Mouse (Mus musculus): ENCODE measurements around the gene Wnk4. TPM values are rescaled to one million over a fixed set of nuclear protein-coding genes. Genes with fewer than 3 reads are reported as not detected.

Wnk4 gene
- total RNA-seq, 1 experiment = 0.49 TPM

DNA sequence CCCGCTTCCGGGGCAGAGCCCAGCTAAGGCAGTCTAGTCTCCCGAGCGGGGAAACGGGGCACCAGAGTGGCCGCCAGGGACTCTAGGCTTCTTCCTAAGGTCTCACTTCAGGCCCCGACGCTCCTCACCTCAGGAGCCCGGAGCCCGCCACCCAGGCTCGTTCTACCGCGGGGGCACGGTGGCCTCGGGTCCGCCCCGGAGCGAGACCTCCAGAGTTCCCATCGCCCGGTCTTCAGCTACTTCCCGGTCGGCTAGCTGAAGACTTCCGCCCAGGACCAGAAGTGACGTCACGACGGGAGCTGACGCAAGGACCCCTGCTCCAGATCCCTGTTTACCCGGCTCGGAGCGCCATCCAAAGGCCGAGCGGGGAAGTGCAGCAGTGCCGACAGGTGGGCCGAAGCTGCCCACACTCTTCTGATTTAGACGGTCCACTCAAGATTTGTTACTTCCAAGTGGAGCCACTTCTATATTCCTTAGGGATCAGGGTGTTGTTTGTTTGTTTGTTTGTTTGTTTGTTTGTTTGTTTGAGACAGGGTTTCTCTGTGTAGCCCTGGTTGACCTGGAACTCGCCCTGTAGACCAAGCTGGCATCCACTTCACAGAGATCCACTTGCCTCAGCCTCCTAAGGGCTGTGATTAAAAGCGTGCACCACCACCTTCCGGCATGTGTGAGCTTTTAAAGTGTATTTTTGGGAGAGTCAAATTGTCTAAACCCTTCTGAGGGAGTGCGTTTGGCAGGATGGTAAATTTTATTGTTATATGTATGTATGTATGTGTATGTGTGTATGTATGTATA lies 41.8 kb downstream of the Wnk4 start, which contains the start of gene Becn1:
Gene Becn1, minus strand, starts transcription at position 283 of the 795 bp plus-strand sequence.
- no peaks in the 10 kb centered on the region for H3K9me3 ChIP-seq (ENCODE audit: control insufficient read depth, insufficient read depth, low read depth, low read length)
- peak; percentile 95 for DNase-seq (ENCODE audit: low read depth, low spot score)
- no peak within 1 kb of the TSS for H3K27ac ChIP-seq (ENCODE audit: insufficient read depth, low read depth, low read length, poor library complexity, severe bottlenecking)
- TF ChIP-seq MAFK (IDR thresholded peaks at IDR 0.05; ENCODE audit: insufficient read depth, low read depth, low read length) (no peak), ZNF384 (IDR thresholded peaks at IDR 0.05; ENCODE audit: low read depth, low read length) (no peak), HCFC1 (IDR thresholded peaks at IDR 0.05; ENCODE audit: borderline replicate concordance, insufficient read depth, low read length) (no peak), ZC3H11A (IDR thresholded peaks at IDR 0.05; ENCODE audit: borderline replicate concordance, low read depth, low read length) (no peak), CHD2 (IDR thresholded peaks at IDR 0.05; ENCODE audit: low read depth, low read length) (no peak)
- peak within 1 kb of the TSS; percentile 87 for H3K9ac ChIP-seq (ENCODE audit: insufficient read depth, low read depth, low read length, poor library complexity, severe bottlenecking)
- in situ Hi-C loops (cut with MboI; ENCODE audit: low sequenced_read_pairs in 2 of 2, unreplicated experiment in 2 of 2) = no loop called here
- peaks cover 0 to 3% of the 10 kb centered on the region in 2 experiments; a peak in 1 of 4 replicates for H3K4me1 ChIP-seq (ENCODE audit: control insufficient read depth in 2 of 2, insufficient read depth in 2 of 2, low read length in 2 of 2, poor library complexity in 1 of 2)
- H3K36me3 ChIP-seq (ENCODE audit: control insufficient read depth, insufficient read depth, low read length, poor library complexity, severe bottlenecking) = peaks cover 4% of the 10 kb centered on the region; the same call in 1 of the 2 replicates
- H3K4me3 ChIP-seq (ENCODE audit: insufficient read depth in 1 of 2, low read depth in 1 of 2, low read length in 2 of 2, poor library complexity in 1 of 2, severe bottlenecking in 1 of 2) = peak within 1 kb of the TSS; percentile 83 to 93

GRCm38 (mm10) chr11:101307744-101308143 lies 47.4 kb downstream of the Wnk4 start:
- TF ChIP-seq ZNF384 (IDR thresholded peaks at IDR 0.05; ENCODE audit: low read depth, low read length) (no peak), ZC3H11A (IDR thresholded peaks at IDR 0.05; ENCODE audit: borderline replicate concordance, low read depth, low read length) (no peak), CHD2 (IDR thresholded peaks at IDR 0.05; ENCODE audit: low read depth, low read length) (peak; percentile 36; the same call in 1 of the 2 replicates), MAFK (IDR thresholded peaks at IDR 0.05; ENCODE audit: insufficient read depth, low read depth, low read length) (no peak)
- peaks cover 2 to 5% of the 10 kb centered on the region in 2 experiments; a peak in 1 of 4 replicates for H3K4me1 ChIP-seq (ENCODE audit: control insufficient read depth in 2 of 2, insufficient read depth in 2 of 2, low read length in 2 of 2, poor library complexity in 1 of 2)
- H3K4me3 ChIP-seq (ENCODE audit: insufficient read depth in 1 of 2, low read depth in 1 of 2, low read length in 2 of 2, poor library complexity in 1 of 2, severe bottlenecking in 1 of 2) = no peak overlapping the region
- in situ Hi-C loops (cut with MboI; ENCODE audit: low sequenced_read_pairs in 2 of 2, unreplicated experiment in 2 of 2) = no loop called here
- no peak overlapping the region; the same call in 1 of the 2 replicates for H3K27ac ChIP-seq (ENCODE audit: insufficient read depth, low read depth, low read length, poor library complexity, severe bottlenecking)
- peak; percentile 51 for DNase-seq (ENCODE audit: low read depth, low spot score)
- H3K9me3 ChIP-seq (ENCODE audit: control insufficient read depth, insufficient read depth, low read depth, low read length) = no peaks in the 10 kb centered on the region
- H3K9ac ChIP-seq (ENCODE audit: insufficient read depth, low read depth, low read length, poor library complexity, severe bottlenecking) = no peak overlapping the region; the same call in 1 of the 2 replicates
- H3K36me3 ChIP-seq (ENCODE audit: control insufficient read depth, insufficient read depth, low read length, poor library complexity, severe bottlenecking) = no peaks in the 10 kb centered on the region

GRCm38 (mm10) chr11:101311083-101311482 lies 50.7 kb downstream of the Wnk4 start:
- no peaks in the 10 kb centered on the region for H3K36me3 ChIP-seq (ENCODE audit: control insufficient read depth, insufficient read depth, low read length, poor library complexity, severe bottlenecking)
- H3K9me3 ChIP-seq (ENCODE audit: control insufficient read depth, insufficient read depth, low read depth, low read length) = no peaks in the 10 kb centered on the region
- TF ChIP-seq MAFK (IDR thresholded peaks at IDR 0.05; ENCODE audit: insufficient read depth, low read depth, low read length) (no peak), ZNF384 (IDR thresholded peaks at IDR 0.05; ENCODE audit: low read depth, low read length) (no peak), ZC3H11A (IDR thresholded peaks at IDR 0.05; ENCODE audit: borderline replicate concordance, low read depth, low read length) (no peak), CHD2 (IDR thresholded peaks at IDR 0.05; ENCODE audit: low read depth, low read length) (no peak)
- H3K4me1 ChIP-seq (ENCODE audit: control insufficient read depth in 2 of 2, insufficient read depth in 2 of 2, low read length in 2 of 2, poor library complexity in 1 of 2) = peaks cover 2 to 5% of the 10 kb centered on the region in 2 experiments; a peak in 1 of 4 replicates
- in situ Hi-C loops (cut with MboI; ENCODE audit: low sequenced_read_pairs in 2 of 2, unreplicated experiment in 2 of 2) = no loop called here
- H3K27ac ChIP-seq (ENCODE audit: insufficient read depth, low read depth, low read length, poor library complexity, severe bottlenecking) = no peak overlapping the region
- no peak overlapping the region for H3K4me3 ChIP-seq (ENCODE audit: insufficient read depth in 1 of 2, low read depth in 1 of 2, low read length in 2 of 2, poor library complexity in 1 of 2, severe bottlenecking in 1 of 2)
- DNase-seq (ENCODE audit: low read depth, low spot score) = no peak
- H3K9ac ChIP-seq (ENCODE audit: insufficient read depth, low read depth, low read length, poor library complexity, severe bottlenecking) = no peak overlapping the region

GRCm38 (mm10) chr11:101312150-101312549 lies 51.8 kb downstream of the Wnk4 start:
- in situ Hi-C loops (cut with MboI; ENCODE audit: low sequenced_read_pairs in 2 of 2, unreplicated experiment in 2 of 2) = no loop called here
- DNase-seq (ENCODE audit: low read depth, low spot score) = no peak
- Histone ChIP-seq H3K4me3 (ENCODE audit: insufficient read depth in 1 of 2, low read depth in 1 of 2, low read length in 2 of 2, poor library complexity in 1 of 2, severe bottlenecking in 1 of 2) (no peak overlapping the region), H3K9me3 (ENCODE audit: control insufficient read depth, insufficient read depth, low read depth, low read length) (no peaks in the 10 kb centered on the region), H3K27ac (ENCODE audit: insufficient read depth, low read depth, low read length, poor library complexity, severe bottlenecking) (no peak overlapping the region), H3K9ac (ENCODE audit: insufficient read depth, low read depth, low read length, poor library complexity, severe bottlenecking) (no peak overlapping the region), H3K4me1 (ENCODE audit: control insufficient read depth in 2 of 2, insufficient read depth in 2 of 2, low read length in 2 of 2, poor library complexity in 1 of 2) (0 out of 4 replicates have a peak, but pooled peaks cover 1 to 2% of the 10 kb centered on the region in 2 experiments), H3K36me3 (ENCODE audit: control insufficient read depth, insufficient read depth, low read length, poor library complexity, severe bottlenecking) (no peaks in the 10 kb centered on the region)
- TF ChIP-seq CHD2 (IDR thresholded peaks at IDR 0.05; ENCODE audit: low read depth, low read length) (no peak), HCFC1 (IDR thresholded peaks at IDR 0.05; ENCODE audit: borderline replicate concordance, insufficient read depth, low read length) (no peak), ZNF384 (IDR thresholded peaks at IDR 0.05; ENCODE audit: low read depth, low read length) (no peak), MAFK (IDR thresholded peaks at IDR 0.05; ENCODE audit: insufficient read depth, low read depth, low read length) (no peak), ZC3H11A (IDR thresholded peaks at IDR 0.05; ENCODE audit: borderline replicate concordance, low read depth, low read length) (no peak)

All from ES-E14 (cell line).